Mouse (Mus musculus) limb, embryonic 11.5 days (tissue): ENCODE measurements around the gene Aldh1l1. TPM values are rescaled to one million over a fixed set of nuclear protein-coding genes. Genes with fewer than 3 reads are reported as not detected.

Experiments
- ATAC-seq: fragments of 200-750 bp; cut with Nextera tagmentation; 2 replicates; pipeline ENCODE4 v1.8.0; 2017; ENCODE audit warnings: low read depth; ENCODE audit not compliant: insufficient number of reproducible peaks, low FRiP score, low TSS enrichment
- DNase-seq: peaks from one replicate; pipeline ENCODE4 v3.0.0-alpha.2; 2015; ENCODE audit warnings: low spot score
- H3K27ac ChIP-seq: fragments of 300-500 bp; sonication (generic); replicated peaks from 2 replicates; pipeline ENCODE4 v1.5.1; 2014; ENCODE audit warnings: low read depth, mild to moderate bottlenecking, low read length
- H3K27me3 ChIP-seq: fragments of 300-500 bp; sonication (generic); 2 replicates; pipeline ENCODE4 v1.6.1; 2014; ENCODE audit warnings: mild to moderate bottlenecking, low read length, mixed read lengths; ENCODE audit not compliant: control insufficient read depth, insufficient read depth
- H3K36me3 ChIP-seq: fragments of 300-500 bp; sonication (generic); 2 replicates; pipeline ENCODE4 v1.6.1; 2014; ENCODE audit warnings: mild to moderate bottlenecking, low read length, moderate library complexity, mixed read lengths; ENCODE audit not compliant: control insufficient read depth, insufficient read depth
- H3K4me1 ChIP-seq: fragments of 300-500 bp; sonication (generic); 2 replicates; pipeline ENCODE4 v1.6.1; 2014; ENCODE audit warnings: low read length, mixed read lengths; ENCODE audit not compliant: control insufficient read depth, insufficient read depth
- H3K4me2 ChIP-seq: fragments of 300-500 bp; sonication (generic); 2 replicates; pipeline ENCODE4 v1.6.1; 2014; ENCODE audit warnings: low read depth, mild to moderate bottlenecking, moderate library complexity; ENCODE audit not compliant: severe bottlenecking
- H3K4me3 ChIP-seq: fragments of 300-500 bp; sonication (generic); 2 replicates; pipeline ENCODE4 v1.5.1; 2014; ENCODE audit warnings: low read depth, low read length
- H3K9ac ChIP-seq: fragments of 300-500 bp; sonication (generic); 2 replicates; pipeline ENCODE4 v1.6.1; 2014; ENCODE audit warnings: mild to moderate bottlenecking, low read length
- H3K9me3 ChIP-seq: fragments of 300-500 bp; sonication (generic); 2 replicates; pipeline ENCODE4 v1.6.1; 2016; ENCODE audit warnings: low read length; ENCODE audit not compliant: control insufficient read depth
- WGBS: fragments of 180-500 bp; shearing (Covaris S2); extraction: QIAGEN DNeasy Blood & Tissue Kit; methylation state at CpG from one replicate; pipeline ENCODE4 v1.1.7; 2014; 5-methylcytosine and 5-hydroxymethylcytosine counted together
- polyA plus RNA-seq: library from polyadenylated mRNA; unstranded; fragments of >200 nt; fragmentation: Nextera tagmentation; extraction: Ambion mirVana; gene quantifications from 2 replicates; pipeline ENCODE4 v1.2.1, GENCODE M21; 2014

Aldh1l1 gene
- polyA plus RNA-seq, 1 experiment from 2014 or later, result 0.57 TPM

- no peaks in the 10 kb centered on the region for H3K27me3 ChIP-seq
- no peak for ATAC-seq
- H3K4me2 ChIP-seq, result no peak overlapping the region
- no peak overlapping the region for H3K4me3 ChIP-seq
- H3K9me3 ChIP-seq, result no peaks in the 10 kb centered on the region
- no peak for DNase-seq
- no peaks in the 10 kb centered on the region for H3K36me3 ChIP-seq
- no peaks in the 10 kb centered on the region for H3K4me1 ChIP-seq
- H3K27ac ChIP-seq, result no peak overlapping the region
- no peak overlapping the region for H3K9ac ChIP-seq
- 95% methylated on average over 2 of the region's 2 CpGs for WGBS
These were observed 96.1 kb downstream of the Aldh1l1 start for GRCm38 (mm10) chr6:90582331-90582730.

GRCm38 (mm10) chr6:90588113-90588512, 101.9 kb downstream of the Aldh1l1 start:
- ATAC-seq, result no peak
- Histone ChIP-seq H3K36me3 (no peaks in the 10 kb centered on the region), H3K27me3 (no peaks in the 10 kb centered on the region), H3K27ac (no peak overlapping the region), H3K9ac (no peak overlapping the region), H3K9me3 (no peaks in the 10 kb centered on the region), H3K4me1 (no peaks in the 10 kb centered on the region), H3K4me3 (no peak overlapping the region), H3K4me2 (no peak overlapping the region)
- 41% methylated on average over 5 of the region's 5 CpGs for WGBS
- no peak for DNase-seq

- no peak for ATAC-seq
- 91% methylated on average over 1 of the region's 1 CpGs for WGBS
These were observed 104.5 kb downstream of the Aldh1l1 start for GRCm38 (mm10) chr6:90590707-90591106.

GRCm38 (mm10) chr6:90594972-90595371, 108.7 kb downstream of the Aldh1l1 start:
- DNase-seq (no peak), ATAC-seq (no peak)
- H3K4me3 ChIP-seq, result no peak overlapping the region
- WGBS, result 91% methylated on average over 1 of the region's 1 CpGs
- no peak overlapping the region for H3K9ac ChIP-seq
- no peaks in the 10 kb centered on the region for H3K36me3 ChIP-seq
- no peaks in the 10 kb centered on the region for H3K9me3 ChIP-seq
- H3K4me2 ChIP-seq, result no peak overlapping the region
- H3K27ac ChIP-seq, result no peak overlapping the region
- H3K27me3 ChIP-seq, result no peaks in the 10 kb centered on the region
- H3K4me1 ChIP-seq, result no peaks in the 10 kb centered on the region

More at GRCm38 (mm10) chr6:90590707-90591106, 104.5 kb downstream of the Aldh1l1 start:
- H3K9me3 ChIP-seq, result no peaks in the 10 kb centered on the region
- no peak overlapping the region for H3K4me2 ChIP-seq
- no peaks in the 10 kb centered on the region for H3K36me3 ChIP-seq
- DNase-seq, result no peak
- no peaks in the 10 kb centered on the region for H3K27me3 ChIP-seq
- H3K9ac ChIP-seq, result no peak overlapping the region
- H3K4me1 ChIP-seq, result no peaks in the 10 kb centered on the region
- no peak overlapping the region for H3K27ac ChIP-seq
- no peak overlapping the region for H3K4me3 ChIP-seq

GRCm38 (mm10) chr6:90597060-90597459, 110.8 kb downstream of the Aldh1l1 start:
- H3K27me3 ChIP-seq, result no peaks in the 10 kb centered on the region
- no peak overlapping the region for H3K9ac ChIP-seq
- H3K4me1 ChIP-seq, result no peaks in the 10 kb centered on the region
- ATAC-seq (no peak), DNase-seq (no peak)
- no peak overlapping the region for H3K27ac ChIP-seq
- H3K36me3 ChIP-seq, result no peaks in the 10 kb centered on the region
- H3K4me3 ChIP-seq, result no peak overlapping the region
- H3K4me2 ChIP-seq, result no peak overlapping the region
- H3K9me3 ChIP-seq, result no peaks in the 10 kb centered on the region
- 87% methylated on average over 4 of the region's 4 CpGs for WGBS

GRCm38 (mm10) chr6:90597592-90597991, 111.4 kb downstream of the Aldh1l1 start:
- no peak for ATAC-seq
- WGBS, result 93% methylated on average over 2 of the region's 2 CpGs
- no peak overlapping the region for H3K9ac ChIP-seq
- no peak overlapping the region for H3K4me3 ChIP-seq
- no peak overlapping the region for H3K27ac ChIP-seq
- DNase-seq, result no peak
- H3K4me2 ChIP-seq, result no peak overlapping the region
- no peaks in the 10 kb centered on the region for H3K36me3 ChIP-seq
- H3K4me1 ChIP-seq, result no peaks in the 10 kb centered on the region
- H3K9me3 ChIP-seq, result no peaks in the 10 kb centered on the region
- no peaks in the 10 kb centered on the region for H3K27me3 ChIP-seq

GRCm38 (mm10) chr6:90598197-90598596, 112.0 kb downstream of the Aldh1l1 start:
- Histone ChIP-seq H3K9me3 (no peaks in the 10 kb centered on the region), H3K4me1 (no peaks in the 10 kb centered on the region), H3K4me3 (no peak overlapping the region), H3K9ac (no peak overlapping the region), H3K27ac (no peak overlapping the region), H3K4me2 (no peak overlapping the region), H3K36me3 (no peaks in the 10 kb centered on the region), H3K27me3 (no peaks in the 10 kb centered on the region)
- ATAC-seq, result no peak
- DNase-seq, result no peak
- 89% methylated on average over 6 of the region's 6 CpGs for whole genome bisulfite sequencing

- no peak overlapping the region for H3K27ac ChIP-seq
- no peaks in the 10 kb centered on the region for H3K9me3 ChIP-seq
- DNase-seq (no peak), ATAC-seq (no peak)
- no peaks in the 10 kb centered on the region for H3K27me3 ChIP-seq
- H3K9ac ChIP-seq, result no peak overlapping the region
- 85% methylated on average over 4 of the region's 4 CpGs for WGBS
- H3K4me3 ChIP-seq, result no peak overlapping the region
- peaks cover 2% of the 10 kb centered on the region; the same call in 1 of the 2 replicates for H3K4me1 ChIP-seq
- no peaks in the 10 kb centered on the region for H3K36me3 ChIP-seq
- H3K4me2 ChIP-seq, result no peak overlapping the region
These were observed 114.1 kb downstream of the Aldh1l1 start for GRCm38 (mm10) chr6:90600351-90600750.

- H3K27me3 ChIP-seq, result no peaks in the 10 kb centered on the region
- H3K27ac ChIP-seq, result no peak overlapping the region
- no peak for ATAC-seq
- no peak overlapping the region for H3K4me3 ChIP-seq
- H3K4me2 ChIP-seq, result no peak overlapping the region
- no peaks in the 10 kb centered on the region for H3K9me3 ChIP-seq
- H3K4me1 ChIP-seq, result peaks cover 3% of the 10 kb centered on the region; the same call in 1 of the 2 replicates
- no peak overlapping the region for H3K9ac ChIP-seq
- 53% methylated on average over 7 of the region's 7 CpGs for WGBS
- no peak for DNase-seq
- no peaks in the 10 kb centered on the region for H3K36me3 ChIP-seq
These were observed 115.5 kb downstream of the Aldh1l1 start for GRCm38 (mm10) chr6:90601736-90602135.
